Mouse (Mus musculus): ENCODE measurements around the gene Tm4sf1. TPM values are rescaled to one million over a fixed set of nuclear protein-coding genes. Genes with fewer than 3 reads are reported as not detected.

Gene Tm4sf1
- total RNA-seq (2015; ENCODE audit: low replicate concordance), result 1.2 TPM in 1 of 2 replicates, not detected in the other
- total RNA-seq (2017; ENCODE audit: low replicate concordance), result not detected in 2 replicates

GRCm38 (mm10) chr3:57301921-57302539 lies at the start of gene Tm4sf1:
Tm4sf1 (minus strand) TSS chr3:57301988.
- ATAC-seq (replicated peaks; ENCODE audit: low FRiP score, poor library complexity, severe bottlenecking), result no peak

GRCm38 (mm10) chr3:57344811-57345210 lies 43.0 kb upstream of the Tm4sf1 start:
- no peak for ATAC-seq (replicated peaks; ENCODE audit: low FRiP score, poor library complexity, severe bottlenecking)

GRCm38 (mm10) chr3:57343837-57344607 lies 42.2 kb upstream of the Tm4sf1 start:
- ATAC-seq (replicated peaks; ENCODE audit: low FRiP score, poor library complexity, severe bottlenecking), result no peak

- no peak for ATAC-seq (replicated peaks; ENCODE audit: low FRiP score, poor library complexity, severe bottlenecking)
These were observed 41.2 kb upstream of the Tm4sf1 start for GRCm38 (mm10) chr3:57342976-57343375.

- no peak for ATAC-seq (replicated peaks; ENCODE audit: low FRiP score, poor library complexity, severe bottlenecking)
These were observed 39.5 kb upstream of the Tm4sf1 start for GRCm38 (mm10) chr3:57341321-57341720.

GRCm38 (mm10) chr3:57335080-57335815 lies 33.5 kb upstream of the Tm4sf1 start:
- no peak for ATAC-seq (replicated peaks; ENCODE audit: low FRiP score, poor library complexity, severe bottlenecking)

- ATAC-seq (replicated peaks; ENCODE audit: low FRiP score, poor library complexity, severe bottlenecking), result no peak
These were observed 26.2 kb upstream of the Tm4sf1 start for GRCm38 (mm10) chr3:57327941-57328340.

- no peak for ATAC-seq (replicated peaks; ENCODE audit: low FRiP score, poor library complexity, severe bottlenecking)
These were observed 5.3 kb upstream of the Tm4sf1 start for GRCm38 (mm10) chr3:57307076-57307475.

GRCm38 (mm10) chr3:57305564-57305963 lies 3.8 kb upstream of the Tm4sf1 start:
- no peak for ATAC-seq (replicated peaks; ENCODE audit: low FRiP score, poor library complexity, severe bottlenecking)

GRCm38 (mm10) chr3:57304484-57304883 lies 2.7 kb upstream of the Tm4sf1 start:
- ATAC-seq (replicated peaks; ENCODE audit: low FRiP score, poor library complexity, severe bottlenecking), result no peak

- no peak for ATAC-seq (replicated peaks; ENCODE audit: low FRiP score, poor library complexity, severe bottlenecking)
These were observed 2.3 kb upstream of the Tm4sf1 start for GRCm38 (mm10) chr3:57304050-57304449.

GRCm38 (mm10) chr3:57303486-57303885 lies 1.7 kb upstream of the Tm4sf1 start:
- ATAC-seq (replicated peaks; ENCODE audit: low FRiP score, poor library complexity, severe bottlenecking), result no peak

GRCm38 (mm10) chr3:57302886-57303285 lies 1.1 kb upstream of the Tm4sf1 start:
- ATAC-seq (replicated peaks; ENCODE audit: low FRiP score, poor library complexity, severe bottlenecking), result no peak

GRCm38 (mm10) chr3:57301366-57301765 lies 422 bp downstream of the Tm4sf1 start:
- ATAC-seq (replicated peaks; ENCODE audit: low FRiP score, poor library complexity, severe bottlenecking), result no peak

GRCm38 (mm10) chr3:57297991-57298390 lies 3.8 kb downstream of the Tm4sf1 start:
- no peak for ATAC-seq (replicated peaks; ENCODE audit: low FRiP score, poor library complexity, severe bottlenecking)

GRCm38 (mm10) chr3:57296574-57296973 lies 5.2 kb downstream of the Tm4sf1 start:
- no peak for ATAC-seq (replicated peaks; ENCODE audit: low FRiP score, poor library complexity, severe bottlenecking)

GRCm38 (mm10) chr3:57295631-57296030 lies 6.2 kb downstream of the Tm4sf1 start:
- no peak for ATAC-seq (replicated peaks; ENCODE audit: low FRiP score, poor library complexity, severe bottlenecking)

GRCm38 (mm10) chr3:57294742-57295525 lies 6.9 kb downstream of the Tm4sf1 start:
- ATAC-seq (replicated peaks; ENCODE audit: low FRiP score, poor library complexity, severe bottlenecking), result no peak

- no peak for ATAC-seq (replicated peaks; ENCODE audit: low FRiP score, poor library complexity, severe bottlenecking)
These were observed 7.9 kb downstream of the Tm4sf1 start for GRCm38 (mm10) chr3:57293925-57294324.

GRCm38 (mm10) chr3:57292826-57293225 lies 9.0 kb downstream of the Tm4sf1 start:
- ATAC-seq (replicated peaks; ENCODE audit: low FRiP score, poor library complexity, severe bottlenecking), result no peak

Data from erythroblast, adult 5-6 weeks (primary cell).